Mouse (Mus musculus) B cell, adult 2 months (primary cell): ENCODE data around the gene Atp5h.
A peak's percentile ranks its signal among the peaks of the same experiment; 100 is the strongest.
"Not testable (repeated sequence)": the region's sequence is repeated elsewhere in the genome, so short reads cannot be mapped to it uniquely, and the experiment has no call there.

Source experiments
- DNase-seq, 2 experiments: peaks; one replicate each; pipeline ENCODE4 v3.0.0; 2022

The Atp5h gene

DNA sequence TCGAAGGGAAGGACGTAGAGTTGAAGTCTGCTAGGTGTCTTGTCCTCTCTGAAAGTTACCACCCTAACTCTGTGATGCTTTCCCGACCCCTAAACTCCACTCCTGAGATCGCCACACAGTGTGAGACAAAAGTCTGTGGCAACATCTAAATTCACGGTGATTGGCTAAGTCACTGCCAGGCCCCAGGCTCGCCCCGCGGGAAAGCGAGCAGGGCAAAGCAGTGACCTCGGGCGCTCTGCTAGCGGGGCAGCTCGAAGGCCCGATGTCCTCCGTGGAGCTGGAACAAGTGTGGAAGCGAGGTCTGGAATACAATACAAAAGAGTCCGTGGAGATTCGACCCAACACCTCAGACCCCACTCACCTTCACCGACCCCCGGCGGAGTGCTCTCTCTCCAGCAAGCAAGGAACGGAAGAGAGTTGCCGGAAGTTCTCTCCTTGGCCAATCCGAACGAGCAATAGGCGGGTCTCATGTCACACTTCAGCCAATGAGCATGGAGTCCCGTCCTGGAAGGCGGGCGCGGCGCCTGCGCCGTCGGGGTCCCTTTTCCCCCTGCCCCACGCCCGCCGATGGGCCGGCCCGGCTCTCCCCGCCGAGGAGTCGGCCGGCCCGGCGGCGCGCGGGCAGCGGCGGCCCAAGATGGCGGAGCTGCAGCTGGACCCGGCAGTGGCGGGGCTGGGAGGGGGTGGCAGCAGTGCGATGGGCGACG, at the start of gene Atp5h, which contains the start of gene Kctd2:
Atp5h (minus strand) TSS at position 432 of the 707 bp plus-strand sequence.
Kctd2 (plus strand) TSS at position 598 of the 707 bp plus-strand sequence.
- peak; percentile 94 for DNase-seq

- no peak for DNase-seq
These were observed 47.5 kb upstream of the Atp5h start for GRCm38 (mm10) chr11:115467217-115467618.

GRCm38 (mm10) chr11:115464851-115465250, 45.1 kb upstream of the Atp5h start:
- DNase-seq = no peak

- no peak for DNase-seq
These were observed 43.6 kb upstream of the Atp5h start for GRCm38 (mm10) chr11:115463397-115463796.

DNA sequence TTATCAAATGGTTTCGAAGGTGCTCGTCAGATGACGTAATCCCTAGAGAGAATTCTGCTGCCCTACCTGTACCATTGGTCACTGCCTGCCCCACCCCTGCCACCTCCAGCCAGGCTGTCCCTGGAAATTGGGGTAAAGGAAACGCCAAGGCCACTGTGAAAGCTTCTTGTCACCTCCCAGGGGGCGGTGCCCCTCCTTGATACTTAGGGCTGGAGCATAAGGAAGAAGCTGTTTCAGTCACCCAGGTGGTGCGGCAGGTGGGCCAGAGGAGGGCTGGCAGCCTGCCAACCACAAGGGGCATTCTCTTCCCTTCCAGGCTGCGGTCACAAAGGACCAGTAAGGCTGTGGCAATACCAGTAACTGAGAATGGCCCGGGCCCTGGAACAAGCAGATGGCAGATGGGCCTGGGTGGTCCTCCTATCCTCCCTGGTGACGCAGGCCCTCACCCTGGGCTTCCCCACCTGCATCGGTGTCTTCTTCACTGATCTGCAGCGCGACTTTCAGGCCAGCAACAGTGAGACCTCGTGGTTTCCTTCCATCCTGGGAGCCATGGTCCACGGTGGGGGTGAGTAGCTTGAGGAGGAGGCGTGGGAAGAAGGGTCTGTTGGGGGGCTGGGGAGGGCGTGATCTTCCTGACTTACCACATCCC, 42.6 kb upstream of the Atp5h start, which contains the start of gene Slc16a5:
Slc16a5 (plus strand) TSS at position 232 of the 649 bp plus-strand sequence.
- DNase-seq = no peak

- DNase-seq = no peak
These were observed 42.1 kb upstream of the Atp5h start for GRCm38 (mm10) chr11:115461846-115462242.

- DNase-seq = peak in 1 of 2 experiments; percentile 13
These were observed 41.2 kb upstream of the Atp5h start for GRCm38 (mm10) chr11:115460976-115461375.

GRCm38 (mm10) chr11:115457405-115457804, 37.6 kb upstream of the Atp5h start:
- DNase-seq = no peak

GRCm38 (mm10) chr11:115456182-115456581, 36.4 kb upstream of the Atp5h start:
- no peak for DNase-seq

- no peak for DNase-seq
These were observed 35.9 kb upstream of the Atp5h start for GRCm38 (mm10) chr11:115455619-115456018.

DNA sequence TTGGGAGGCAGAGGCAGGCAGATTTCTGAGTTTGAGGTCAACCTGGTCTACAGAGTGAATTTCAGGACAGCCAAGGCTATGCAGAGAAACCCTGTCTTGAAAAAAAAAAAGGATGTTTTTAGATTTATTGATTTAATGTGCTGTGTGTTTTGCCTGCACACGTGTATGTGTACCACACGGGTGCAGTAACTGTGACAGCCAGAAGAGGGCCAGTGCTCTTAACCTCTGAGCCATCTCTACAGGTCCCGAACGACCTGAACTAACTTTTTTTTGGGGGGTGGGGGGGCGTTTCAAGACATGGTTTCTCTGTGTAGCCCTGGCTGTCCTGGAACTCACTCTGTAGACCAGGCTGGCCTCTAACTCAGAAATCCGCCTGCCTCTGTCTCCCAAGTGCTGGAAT, 35.1 kb upstream of the Atp5h start:
- DNase-seq = not testable (repeated sequence)

DNA sequence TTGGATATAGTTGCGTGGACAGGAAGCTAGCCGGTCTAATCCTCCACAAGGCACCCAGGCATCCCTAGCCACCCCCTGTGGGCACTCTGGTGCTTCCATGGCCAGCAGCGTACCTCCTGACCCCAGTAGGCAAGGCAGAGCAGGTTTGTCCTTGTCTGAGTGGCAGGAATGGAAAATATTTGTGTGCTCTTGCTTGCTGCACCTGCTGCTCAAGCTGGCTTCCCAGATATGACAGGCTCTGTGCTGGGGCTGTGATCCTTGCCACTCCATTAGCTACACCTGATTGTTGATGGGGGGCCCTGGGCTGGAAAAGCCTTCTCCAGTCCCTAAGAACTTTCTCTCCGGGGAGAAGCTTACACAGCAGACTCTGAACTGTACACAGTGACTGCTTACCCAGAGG, 33.5 kb upstream of the Atp5h start:
- no peak for DNase-seq

- no peak for DNase-seq
These were observed 32.6 kb upstream of the Atp5h start for GRCm38 (mm10) chr11:115452281-115452860.

DNA sequence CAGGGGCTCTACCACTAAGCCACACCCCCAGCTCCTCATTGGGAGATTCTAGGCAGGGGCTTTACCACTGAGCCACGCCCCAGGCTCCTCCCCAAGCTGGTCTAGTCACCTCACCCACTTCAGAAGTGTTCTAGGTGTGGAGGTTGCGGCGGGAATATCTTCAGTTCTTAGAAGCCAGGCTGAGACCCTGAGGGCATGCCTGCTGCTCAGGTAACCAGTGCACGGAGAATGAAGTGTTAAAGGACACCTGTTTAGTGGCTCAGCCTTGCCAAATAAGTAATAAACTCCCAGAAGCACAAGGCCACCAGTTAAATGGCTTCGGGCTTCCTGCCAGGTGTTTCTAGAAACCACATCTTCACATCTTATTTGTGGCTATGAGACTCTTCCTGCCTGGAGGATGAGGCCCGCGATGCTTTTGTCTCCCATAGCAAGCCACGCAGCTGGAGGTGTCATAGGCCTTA, 32.0 kb upstream of the Atp5h start:
- DNase-seq = no peak

GRCm38 (mm10) chr11:115450176-115450575, 30.4 kb upstream of the Atp5h start:
- DNase-seq = no peak

DNA sequence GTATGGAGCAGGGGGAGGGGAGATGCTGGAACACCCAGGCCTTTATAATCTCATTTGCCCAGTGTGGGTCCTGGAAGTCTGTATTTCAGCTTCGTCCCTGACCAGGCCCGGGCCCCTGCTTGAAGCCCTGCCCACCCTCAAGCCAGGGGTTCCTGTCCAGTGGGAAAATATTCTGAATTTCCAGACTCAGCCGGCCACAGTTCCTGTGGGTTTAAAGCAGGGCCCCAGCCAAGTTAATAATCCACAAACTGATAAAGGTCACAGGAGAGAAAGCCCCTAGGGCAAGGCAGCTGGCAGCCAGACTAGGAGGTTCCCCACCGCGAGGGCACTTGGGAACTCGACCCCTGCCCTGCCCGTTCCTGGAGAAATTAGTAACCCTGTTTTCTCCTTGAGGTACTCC, 29.2 kb upstream of the Atp5h start:
- DNase-seq = no peak

GRCm38 (mm10) chr11:115448075-115448474, 28.3 kb upstream of the Atp5h start:
- DNase-seq = no peak

DNA sequence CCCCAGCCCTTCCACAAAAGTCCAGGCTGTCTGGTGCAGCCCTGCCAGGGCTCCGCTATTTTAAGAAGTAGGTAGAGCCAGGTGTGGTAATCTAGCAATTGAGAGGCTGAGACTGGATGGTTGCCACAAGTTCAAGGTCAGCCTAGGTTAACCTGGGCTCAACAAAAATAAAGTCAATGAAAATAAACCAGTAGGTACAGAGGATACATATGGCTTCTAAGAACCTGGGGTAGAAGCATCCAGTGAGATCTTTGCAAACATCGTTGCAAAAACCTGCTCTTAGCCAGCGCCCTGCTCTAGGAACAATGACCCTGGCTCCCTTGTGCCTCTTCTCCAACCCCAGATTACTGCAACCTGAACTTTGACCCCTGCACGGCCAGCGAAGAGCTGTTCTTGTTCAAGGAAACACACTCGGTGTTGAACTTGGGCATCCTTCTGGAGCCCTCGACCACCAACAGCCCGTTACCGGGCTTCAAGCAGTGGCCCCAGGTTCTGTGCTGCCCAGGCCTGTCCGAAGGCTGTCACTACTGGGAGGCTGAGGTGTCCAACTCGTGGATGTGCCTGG, 27.6 kb upstream of the Atp5h start:
- DNase-seq = no peak

GRCm38 (mm10) chr11:115446906-115447305, 27.1 kb upstream of the Atp5h start:
- no peak for DNase-seq

GRCm38 (mm10) chr11:115441417-115441816, 21.7 kb upstream of the Atp5h start:
- no peak for DNase-seq

DNA sequence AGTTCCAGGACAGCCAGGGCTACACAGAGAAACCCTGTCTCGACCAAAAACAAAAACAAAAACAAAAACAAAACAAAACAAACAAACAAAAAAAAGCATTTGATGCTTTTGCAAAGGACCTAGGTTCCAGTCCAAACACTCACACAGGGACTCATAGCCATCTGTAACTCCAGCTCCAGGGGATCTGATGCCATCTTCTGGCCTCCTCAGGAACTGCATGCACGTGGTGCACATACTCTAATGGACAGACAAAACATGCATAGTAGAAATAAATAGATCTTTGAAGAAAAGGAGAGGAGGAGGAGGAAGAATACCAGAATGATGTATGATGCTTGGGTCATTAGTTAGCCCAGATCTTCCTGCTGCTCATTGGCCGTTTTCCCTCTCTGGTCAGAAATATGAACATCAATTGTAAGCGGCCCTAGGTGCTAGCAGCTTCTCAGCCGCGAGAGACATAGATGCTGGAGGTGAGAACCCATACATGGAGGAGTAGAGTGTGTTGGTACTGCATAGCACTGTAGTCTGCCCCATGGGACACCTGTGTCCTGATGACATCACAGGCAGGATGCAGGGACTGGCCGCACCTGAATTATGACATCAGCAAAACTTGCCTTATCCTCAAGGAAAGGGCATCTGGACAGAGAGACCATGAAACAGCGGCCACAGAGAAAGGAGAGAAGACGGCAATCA, 20.3 kb upstream of the Atp5h start, which contains the start of gene Trim80:
Trim80 (plus strand) TSS at position 640 of the 690 bp plus-strand sequence.
- DNase-seq = peak; percentile 22

- no peak for DNase-seq
These were observed 19.6 kb upstream of the Atp5h start for GRCm38 (mm10) chr11:115439326-115439725.
